Mouse (Mus musculus): ENCODE data around the gene Akt2. TPM values are rescaled to one million over a fixed set of nuclear protein-coding genes. Genes with fewer than 3 reads are reported as not detected.

Gene Akt2
- polyA plus RNA-seq, 1 experiment, result 83.5 TPM

- Histone ChIP-seq H3K4me1 (ENCODE audit: control insufficient read depth, insufficient read depth, low read length) (peaks cover 56% of the 10 kb centered on the region), H3K27ac (ENCODE audit: insufficient read depth, low read depth, low read length) (peak overlapping the region; percentile 35; the same call in 1 of the 2 replicates), H3K4me3 (ENCODE audit: insufficient read depth, low read length) (no peak overlapping the region)
- TF ChIP-seq CTCF (IDR thresholded peaks at IDR 0.05; ENCODE audit: low read depth, low read length), result no peak
- no peak for TF ChIP-seq POLR2A (IDR thresholded peaks at IDR 0.05; ENCODE audit: borderline replicate concordance, low read depth, low read length)
These were observed 10.8 kb downstream of the Akt2 start for GRCm38 (mm10) chr7:27602161-27602560.

- TF ChIP-seq POLR2A (IDR thresholded peaks at IDR 0.05; ENCODE audit: borderline replicate concordance, low read depth, low read length) (no peak), CTCF (IDR thresholded peaks at IDR 0.05; ENCODE audit: low read depth, low read length) (no peak)
- Histone ChIP-seq H3K27ac (ENCODE audit: insufficient read depth, low read depth, low read length) (peak overlapping the region; percentile 35), H3K4me3 (ENCODE audit: insufficient read depth, low read length) (no peak overlapping the region), H3K4me1 (ENCODE audit: control insufficient read depth, insufficient read depth, low read length) (peaks cover 63% of the 10 kb centered on the region)
These were observed 11.5 kb downstream of the Akt2 start for GRCm38 (mm10) chr7:27602835-27603234.

- H3K4me3 ChIP-seq (ENCODE audit: insufficient read depth, low read length), result no peak overlapping the region
- peaks cover 66% of the 10 kb centered on the region for H3K4me1 ChIP-seq (ENCODE audit: control insufficient read depth, insufficient read depth, low read length)
- H3K27ac ChIP-seq (ENCODE audit: insufficient read depth, low read depth, low read length), result peak overlapping the region; percentile 75
- TF ChIP-seq CTCF (IDR thresholded peaks at IDR 0.05; ENCODE audit: low read depth, low read length), result no peak
- no peak for TF ChIP-seq POLR2A (IDR thresholded peaks at IDR 0.05; ENCODE audit: borderline replicate concordance, low read depth, low read length)
These were observed 13.5 kb downstream of the Akt2 start for GRCm38 (mm10) chr7:27604661-27605348.

GRCm38 (mm10) chr7:27605499-27606285 is 14.3 kb downstream of the Akt2 start:
- TF ChIP-seq CTCF (IDR thresholded peaks at IDR 0.05; ENCODE audit: low read depth, low read length), result no peak
- TF ChIP-seq POLR2A (IDR thresholded peaks at IDR 0.05; ENCODE audit: borderline replicate concordance, low read depth, low read length), result no peak
- no peak overlapping the region for H3K4me3 ChIP-seq (ENCODE audit: insufficient read depth, low read length)
- H3K27ac ChIP-seq (ENCODE audit: insufficient read depth, low read depth, low read length), result peak overlapping the region; percentile 46
- H3K4me1 ChIP-seq (ENCODE audit: control insufficient read depth, insufficient read depth, low read length), result peaks cover 66% of the 10 kb centered on the region

- TF ChIP-seq POLR2A (IDR thresholded peaks at IDR 0.05; ENCODE audit: borderline replicate concordance, low read depth, low read length) (no peak), CTCF (IDR thresholded peaks at IDR 0.05; ENCODE audit: low read depth, low read length) (no peak)
- Histone ChIP-seq H3K27ac (ENCODE audit: insufficient read depth, low read depth, low read length) (no peak overlapping the region), H3K4me3 (ENCODE audit: insufficient read depth, low read length) (no peak overlapping the region), H3K4me1 (ENCODE audit: control insufficient read depth, insufficient read depth, low read length) (peaks cover 63% of the 10 kb centered on the region)
These were observed 15.3 kb downstream of the Akt2 start for GRCm38 (mm10) chr7:27606481-27607254.

GRCm38 (mm10) chr7:27607580-27607979 is 16.2 kb downstream of the Akt2 start:
- no peak overlapping the region for H3K27ac ChIP-seq (ENCODE audit: insufficient read depth, low read depth, low read length)
- H3K4me3 ChIP-seq (ENCODE audit: insufficient read depth, low read length), result no peak overlapping the region
- TF ChIP-seq POLR2A (IDR thresholded peaks at IDR 0.05; ENCODE audit: borderline replicate concordance, low read depth, low read length), result no peak
- TF ChIP-seq CTCF (IDR thresholded peaks at IDR 0.05; ENCODE audit: low read depth, low read length), result no peak
- peaks cover 54% of the 10 kb centered on the region for H3K4me1 ChIP-seq (ENCODE audit: control insufficient read depth, insufficient read depth, low read length)

GRCm38 (mm10) chr7:27608130-27608529 is 16.8 kb downstream of the Akt2 start:
- TF ChIP-seq CTCF (IDR thresholded peaks at IDR 0.05; ENCODE audit: low read depth, low read length) (no peak), POLR2A (IDR thresholded peaks at IDR 0.05; ENCODE audit: borderline replicate concordance, low read depth, low read length) (no peak)
- H3K4me1 ChIP-seq (ENCODE audit: control insufficient read depth, insufficient read depth, low read length), result peaks cover 49% of the 10 kb centered on the region
- no peak overlapping the region for H3K4me3 ChIP-seq (ENCODE audit: insufficient read depth, low read length)
- no peak overlapping the region for H3K27ac ChIP-seq (ENCODE audit: insufficient read depth, low read depth, low read length)

- H3K27ac ChIP-seq (ENCODE audit: insufficient read depth, low read depth, low read length), result no peak overlapping the region
These were observed 17.9 kb downstream of the Akt2 start for GRCm38 (mm10) chr7:27609285-27609684.

GRCm38 (mm10) chr7:27609688-27610087 is 18.3 kb downstream of the Akt2 start:
- TF ChIP-seq POLR2A (IDR thresholded peaks at IDR 0.05; ENCODE audit: borderline replicate concordance, low read depth, low read length) (no peak), CTCF (IDR thresholded peaks at IDR 0.05; ENCODE audit: low read depth, low read length) (no peak)
- Histone ChIP-seq H3K4me1 (ENCODE audit: control insufficient read depth, insufficient read depth, low read length) (peaks cover 34% of the 10 kb centered on the region), H3K27ac (ENCODE audit: insufficient read depth, low read depth, low read length) (no peak overlapping the region), H3K4me3 (ENCODE audit: insufficient read depth, low read length) (no peak overlapping the region)

More at GRCm38 (mm10) chr7:27609285-27609684, 17.9 kb downstream of the Akt2 start:
- TF ChIP-seq POLR2A (IDR thresholded peaks at IDR 0.05; ENCODE audit: borderline replicate concordance, low read depth, low read length) (no peak), CTCF (IDR thresholded peaks at IDR 0.05; ENCODE audit: low read depth, low read length) (no peak)
- H3K4me1 ChIP-seq (ENCODE audit: control insufficient read depth, insufficient read depth, low read length), result peaks cover 37% of the 10 kb centered on the region
- no peak overlapping the region for H3K4me3 ChIP-seq (ENCODE audit: insufficient read depth, low read length)

All from bone marrow macrophage, adult 2 months (primary cell).